Mouse (Mus musculus) forebrain, embryonic 14.5 days (tissue): ENCODE measurements around the gene Fntb. TPM values are rescaled to one million over a fixed set of nuclear protein-coding genes. Genes with fewer than 3 reads are reported as not detected.

Experiments
- ATAC-seq: fragments of 200-750 bp; cut with Nextera tagmentation; 2 replicates; pipeline ENCODE4 v1.8.0; 2017; ENCODE audit warnings: mild to moderate bottlenecking, moderate library complexity
- DNase-seq: peaks from one replicate; pipeline ENCODE4 v3.0.0-alpha.2; 2015; ENCODE audit warnings: low spot score
- H3K27ac ChIP-seq: fragments of 300-500 bp; sonication (generic); 2 replicates; pipeline ENCODE4 v1.5.1; 2014; ENCODE audit warnings: low read depth, mild to moderate bottlenecking, control low read depth, low read length, moderate library complexity
- H3K27me3 ChIP-seq: fragments of 300-500 bp; sonication (generic); replicated peaks from 2 replicates; pipeline ENCODE4 v1.6.1; 2014; ENCODE audit warnings: low read length, control low read depth, mixed read lengths; ENCODE audit not compliant: control insufficient read depth, insufficient read depth
- H3K36me3 ChIP-seq: fragments of 300-500 bp; sonication (generic); 2 replicates; pipeline ENCODE4 v1.6.1; 2014; ENCODE audit warnings: low read length, control low read depth; ENCODE audit not compliant: control insufficient read depth, insufficient read depth
- H3K4me1 ChIP-seq: fragments of 300-500 bp; sonication (generic); 2 replicates; pipeline ENCODE4 v1.6.1; 2014; ENCODE audit warnings: antibody characterized with exemption, low read length, control low read depth; ENCODE audit not compliant: control insufficient read depth, insufficient read depth
- H3K4me2 ChIP-seq: fragments of 300-500 bp; sonication (generic); 2 replicates; pipeline ENCODE4 v1.6.1; 2014; ENCODE audit warnings: mild to moderate bottlenecking, control low read depth, low read length
- H3K4me3 ChIP-seq: fragments of 300-500 bp; sonication (generic); 2 replicates; pipeline ENCODE4 v1.5.1; 2014; ENCODE audit warnings: low read depth, low read length, control low read depth
- H3K9ac ChIP-seq: fragments of 300-500 bp; sonication (generic); 2 replicates; pipeline ENCODE4 v1.6.1; 2014; ENCODE audit warnings: mild to moderate bottlenecking, low read length, control low read depth, moderate library complexity
- H3K9me3 ChIP-seq: fragments of 300-500 bp; sonication (generic); replicated peaks from 2 replicates; pipeline ENCODE4 v1.6.1; 2016; ENCODE audit warnings: low read length, control low read depth, mixed read lengths; ENCODE audit not compliant: control insufficient read depth
- WGBS: fragments of 180-500 bp; shearing (Covaris S2); extraction: QIAGEN DNeasy Blood & Tissue Kit; methylation state at CpG from one replicate; pipeline ENCODE4 v1.1.7; 2014; 5-methylcytosine and 5-hydroxymethylcytosine counted together
- polyA plus RNA-seq: library from polyadenylated mRNA; unstranded; fragments of >200 nt; fragmentation: Nextera tagmentation; extraction: Ambion mirVana; gene quantifications from 2 replicates; pipeline ENCODE4 v1.2.1, GENCODE M21; 2014

Fntb gene
- polyA plus RNA-seq, 1 experiment from 2014 or later, result 39.0 TPM

- no peak for DNase-seq
- H3K27me3 ChIP-seq, result no peaks in the 10 kb centered on the region
- H3K4me3 ChIP-seq, result no peak overlapping the region
- no peak overlapping the region for H3K9ac ChIP-seq
- no peaks in the 10 kb centered on the region for H3K9me3 ChIP-seq
- 92% methylated on average over 8 of the region's 8 CpGs for WGBS
- H3K36me3 ChIP-seq, result peaks cover 9% of the 10 kb centered on the region; the same call in 1 of the 2 replicates
- no peak for ATAC-seq
- H3K27ac ChIP-seq, result no peak overlapping the region
- no peak overlapping the region for H3K4me2 ChIP-seq
- no peaks in the 10 kb centered on the region for H3K4me1 ChIP-seq
These were observed 157.7 kb downstream of the Fntb start for GRCm38 (mm10) chr12:76923118-76923517.

GRCm38 (mm10) chr12:76924904-76925604 is 159.7 kb downstream of the Fntb start:
- no peaks in the 10 kb centered on the region for H3K27me3 ChIP-seq
- H3K36me3 ChIP-seq, result peaks cover 9% of the 10 kb centered on the region
- no peak overlapping the region for H3K4me3 ChIP-seq
- no peaks in the 10 kb centered on the region for H3K4me1 ChIP-seq
- H3K9me3 ChIP-seq, result no peaks in the 10 kb centered on the region
- H3K9ac ChIP-seq, result no peak overlapping the region
- no peak for ATAC-seq
- WGBS, result 91% methylated on average over 10 of the region's 10 CpGs
- H3K27ac ChIP-seq, result no peak overlapping the region
- DNase-seq, result no peak
- H3K4me2 ChIP-seq, result no peak overlapping the region

GRCm38 (mm10) chr12:76926338-76926945 is 161.1 kb downstream of the Fntb start:
- Histone ChIP-seq H3K4me2 (no peak overlapping the region), H3K27ac (no peak overlapping the region), H3K9me3 (no peaks in the 10 kb centered on the region), H3K4me1 (no peaks in the 10 kb centered on the region), H3K9ac (no peak overlapping the region), H3K27me3 (no peaks in the 10 kb centered on the region), H3K4me3 (no peak overlapping the region), H3K36me3 (peaks cover 3% of the 10 kb centered on the region; the same call in 1 of the 2 replicates)
- WGBS, result 82% methylated on average over 10 of the region's 10 CpGs
- DNase-seq (no peak), ATAC-seq (no peak)

- 90% methylated on average over 3 of the region's 3 CpGs for whole genome bisulfite sequencing
- no peak for ATAC-seq
- Histone ChIP-seq H3K27ac (no peak overlapping the region), H3K9ac (no peak overlapping the region), H3K36me3 (peaks cover 4% of the 10 kb centered on the region; the same call in 1 of the 2 replicates), H3K9me3 (no peaks in the 10 kb centered on the region), H3K4me1 (no peaks in the 10 kb centered on the region), H3K4me2 (no peak overlapping the region), H3K4me3 (no peak overlapping the region), H3K27me3 (no peaks in the 10 kb centered on the region)
- no peak for DNase-seq
These were observed 161.6 kb downstream of the Fntb start for GRCm38 (mm10) chr12:76927012-76927411.

GRCm38 (mm10) chr12:76927539-76927938 is 162.2 kb downstream of the Fntb start:
- H3K4me1 ChIP-seq, result no peaks in the 10 kb centered on the region
- H3K27ac ChIP-seq, result no peak overlapping the region
- 56% methylated on average over 10 of the region's 10 CpGs for WGBS
- H3K4me2 ChIP-seq, result no peak overlapping the region
- no peaks in the 10 kb centered on the region for H3K9me3 ChIP-seq
- DNase-seq (no peak), ATAC-seq (no peak)
- H3K36me3 ChIP-seq, result peaks cover 6% of the 10 kb centered on the region; the same call in 1 of the 2 replicates
- H3K4me3 ChIP-seq, result no peak overlapping the region
- no peaks in the 10 kb centered on the region for H3K27me3 ChIP-seq
- H3K9ac ChIP-seq, result no peak overlapping the region

- DNase-seq (no peak), ATAC-seq (no peak)
- H3K36me3 ChIP-seq, result peaks cover 7% of the 10 kb centered on the region; the same call in 1 of the 2 replicates
- no peaks in the 10 kb centered on the region for H3K27me3 ChIP-seq
- H3K4me2 ChIP-seq, result no peak overlapping the region
- H3K4me1 ChIP-seq, result no peaks in the 10 kb centered on the region
- H3K9me3 ChIP-seq, result no peaks in the 10 kb centered on the region
- H3K4me3 ChIP-seq, result no peak overlapping the region
- no peak overlapping the region for H3K27ac ChIP-seq
- 74% methylated on average over 6 of the region's 6 CpGs for WGBS
- H3K9ac ChIP-seq, result no peak overlapping the region
These were observed 164.8 kb downstream of the Fntb start for GRCm38 (mm10) chr12:76930177-76930576.

- WGBS, result 87% methylated on average over 14 of the region's 14 CpGs
- DNase-seq (no peak), ATAC-seq (no peak)
- H3K36me3 ChIP-seq, result peaks cover 24% of the 10 kb centered on the region
- H3K27ac ChIP-seq, result no peak overlapping the region
- no peaks in the 10 kb centered on the region for H3K4me1 ChIP-seq
- no peak overlapping the region for H3K4me3 ChIP-seq
- H3K9ac ChIP-seq, result no peak overlapping the region
- H3K27me3 ChIP-seq, result no peaks in the 10 kb centered on the region
- no peaks in the 10 kb centered on the region for H3K9me3 ChIP-seq
- no peak overlapping the region for H3K4me2 ChIP-seq
These were observed 166.6 kb downstream of the Fntb start for GRCm38 (mm10) chr12:76931739-76932687.

- Histone ChIP-seq H3K4me3 (no peak overlapping the region), H3K36me3 (peaks cover 31% of the 10 kb centered on the region), H3K9ac (no peak overlapping the region), H3K9me3 (no peaks in the 10 kb centered on the region), H3K4me2 (no peak overlapping the region), H3K4me1 (no peaks in the 10 kb centered on the region), H3K27me3 (no peaks in the 10 kb centered on the region), H3K27ac (no peak overlapping the region)
- ATAC-seq (no peak), DNase-seq (no peak)
- 88% methylated on average over 6 of the region's 6 CpGs for WGBS
These were observed 167.3 kb downstream of the Fntb start for GRCm38 (mm10) chr12:76932688-76933060.
